Mouse (Mus musculus): Measurements from ENCODE around the gene Selenbp2. TPM values are rescaled to one million over a fixed set of nuclear protein-coding genes. Genes with fewer than 3 reads are reported as not detected.
"Not testable (repeated sequence)": the region's sequence is repeated elsewhere in the genome, so short reads cannot be mapped to it uniquely, and the experiment has no call there.

The Selenbp2 gene
- total and polyA plus RNA-seq, 3 experiments = 35.7 to 67.0 TPM; not detected in 1

DNA sequence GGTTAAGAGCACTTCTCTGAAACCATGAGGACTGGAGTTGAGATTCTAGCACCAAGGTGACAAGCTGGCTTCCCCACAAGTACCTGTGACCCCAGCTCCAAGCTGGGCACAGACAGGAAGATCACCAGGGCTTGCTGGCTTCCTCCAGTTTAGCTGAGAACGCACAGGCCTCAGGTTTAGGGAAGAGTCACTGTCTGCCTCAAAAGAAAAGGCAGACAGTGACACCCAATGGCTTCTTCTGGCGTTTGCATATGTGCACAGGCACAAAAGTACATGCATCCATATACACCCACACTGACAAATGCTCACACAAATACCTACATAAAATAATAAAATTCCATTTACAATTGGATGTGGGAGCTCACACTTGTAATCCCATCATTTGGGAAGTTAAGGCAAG is 30.3 kb downstream of the Selenbp2 start:
- H3K9me3 ChIP-seq (replicated peaks; ENCODE audit: insufficient read depth, low read length); H3K36me3 ChIP-seq (ENCODE audit: control insufficient read depth in 1 of 2, insufficient read depth in 2 of 2, low read length in 2 of 2); H3K4me1 ChIP-seq (ENCODE audit: control insufficient read depth in 1 of 2, insufficient read depth in 2 of 2, low read length in 2 of 2); H3K27me3 ChIP-seq (ENCODE audit: control insufficient read depth in 1 of 2, insufficient read depth in 2 of 2, low read length in 2 of 2); H3K27ac ChIP-seq (ENCODE audit: control insufficient read depth, low read depth, low read length); H3K4me3 ChIP-seq (ENCODE audit: control insufficient read depth in 1 of 2, insufficient read depth in 1 of 2, low read depth in 2 of 2, low read length in 2 of 2); H3K9ac ChIP-seq (ENCODE audit: control insufficient read depth, low read depth, low read length, poor library complexity, severe bottlenecking); H3K79me2 ChIP-seq (ENCODE audit: control insufficient read depth, insufficient read depth, low read length, poor library complexity): not testable (repeated sequence)
- TF ChIP-seq SMC3 (IDR thresholded peaks at IDR 0.05; ENCODE audit: low read depth, low read length) (peak; percentile 74), ZC3H11A (IDR thresholded peaks at IDR 0.05; ENCODE audit: low read depth, low read length) (peak; percentile 68), RAD21 (IDR thresholded peaks at IDR 0.05; ENCODE audit: low read depth, low read length) (peak; percentile 67), CTCF (IDR thresholded peaks at IDR 0.05 in 2 of 3, conservative IDR thresholded peaks at IDR 0.05 in 1 of 3; ENCODE audit: control insufficient read depth in 1 of 3, insufficient read depth in 1 of 3, low read depth in 2 of 3, low read length in 3 of 3, poor library complexity in 1 of 3, severe bottlenecking in 1 of 3) (peak; percentile 23 to 63 (median 30); a peak in 4 of 6 replicates)
- peak; percentile 46 for DNase-seq (ENCODE audit: low read depth, low spot score)

DNA sequence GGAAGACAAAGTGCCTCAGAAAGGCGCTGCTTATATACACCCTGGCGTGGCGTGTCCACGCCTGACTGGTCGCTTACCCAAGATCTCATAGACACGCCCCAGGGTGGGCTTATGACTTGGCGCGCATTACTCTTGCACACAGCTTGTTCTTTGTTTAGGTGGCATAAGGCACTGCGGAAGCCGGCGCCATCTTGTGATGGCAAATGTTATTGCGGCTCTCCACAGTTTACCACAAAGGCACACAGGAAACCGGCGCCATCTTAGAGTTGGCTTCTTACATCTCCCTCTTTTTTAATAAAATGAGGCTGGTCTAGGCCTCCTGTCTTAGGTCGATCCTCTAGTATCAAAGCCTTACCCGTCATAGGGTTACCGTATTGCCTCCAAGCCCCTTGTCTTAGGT is 52.3 kb downstream of the Selenbp2 start:
- TF ChIP-seq ELF1 (IDR thresholded peaks at IDR 0.05; ENCODE audit: low read depth, low read length) (no peak), RAD21 (IDR thresholded peaks at IDR 0.05; ENCODE audit: low read depth, low read length) (peak; percentile 18), CTCF (IDR thresholded peaks at IDR 0.05 in 2 of 3, conservative IDR thresholded peaks at IDR 0.05 in 1 of 3; ENCODE audit: control insufficient read depth in 1 of 3, insufficient read depth in 1 of 3, low read depth in 2 of 3, low read length in 3 of 3, poor library complexity in 1 of 3, severe bottlenecking in 1 of 3) (peak in 2 of 3 experiments; percentile 36 to 45; a peak in 3 of 6 replicates), JUND (IDR thresholded peaks at IDR 0.05; ENCODE audit: low read depth, low read length) (no peak), ZNF384 (IDR thresholded peaks at IDR 0.05; ENCODE audit: low read depth, low read length) (no peak), KAT2A (conservative IDR thresholded peaks at IDR 0.05; ENCODE audit: low read depth, low read length) (no peak), MYB (IDR thresholded peaks at IDR 0.05; ENCODE audit: low read depth, low read length) (no peak), CHD1 (IDR thresholded peaks at IDR 0.05; ENCODE audit: low read depth, low read length) (no peak), POLR2AphosphoS5 (IDR thresholded peaks at IDR 0.05; ENCODE audit: borderline replicate concordance, low read depth, low read length) (no peak), CHD2 (IDR thresholded peaks at IDR 0.05; ENCODE audit: low read length) (no peak), SMC3 (IDR thresholded peaks at IDR 0.05; ENCODE audit: low read depth, low read length) (peak; percentile 47), TCF12 (IDR thresholded peaks at IDR 0.05; ENCODE audit: low read depth, low read length) (no peak), USF2 (IDR thresholded peaks at IDR 0.05; ENCODE audit: borderline replicate concordance in 1 of 2, insufficient read depth in 1 of 2, low read depth in 1 of 2, low read length in 2 of 2) (no peak), ZMIZ1 (IDR thresholded peaks at IDR 0.05; ENCODE audit: low read depth, low read length) (no peak), NELFE (IDR thresholded peaks at IDR 0.05; ENCODE audit: low read depth, low read length) (no peak), POLR2AphosphoS2 (IDR thresholded peaks at IDR 0.05; ENCODE audit: low read length) (no peak)
- no peaks in the 10 kb centered on the region for H3K36me3 ChIP-seq (ENCODE audit: control insufficient read depth in 1 of 2, insufficient read depth in 2 of 2, low read length in 2 of 2)
- DNase-seq (ENCODE audit: low read depth, low spot score) = peak; percentile 43
- no peaks in the 10 kb centered on the region; the same call in 1 of the 2 replicates for H3K9me3 ChIP-seq (replicated peaks; ENCODE audit: insufficient read depth, low read length)
- H3K4me1 ChIP-seq (ENCODE audit: control insufficient read depth in 1 of 2, insufficient read depth in 2 of 2, low read length in 2 of 2) = no peaks in the 10 kb centered on the region
- H3K79me2 ChIP-seq (ENCODE audit: control insufficient read depth, insufficient read depth, low read length, poor library complexity) = no peaks in the 10 kb centered on the region
- H3K27ac ChIP-seq (ENCODE audit: control insufficient read depth, low read depth, low read length) = no peak overlapping the region
- no peaks in the 10 kb centered on the region; a peak in 2 of 4 replicates for H3K27me3 ChIP-seq (ENCODE audit: control insufficient read depth in 1 of 2, insufficient read depth in 2 of 2, low read length in 2 of 2)
- no peak overlapping the region for H3K4me3 ChIP-seq (ENCODE audit: control insufficient read depth in 1 of 2, insufficient read depth in 1 of 2, low read depth in 2 of 2, low read length in 2 of 2)
- no peak overlapping the region for H3K9ac ChIP-seq (ENCODE audit: control insufficient read depth, low read depth, low read length, poor library complexity, severe bottlenecking)

Other genes with a start within 250 kb of the Selenbp2 start
- 0.59 and 0.89 TPM in 2 replicates for gene Oaz3, start 249.6 kb upstream of the Selenbp2 start, total RNA-seq (2012; rRNA removed)
- under 1 TPM in 1 of 2 experiments, not detected in 1; 0.91 TPM for gene Oaz3, start 249.6 kb upstream of the Selenbp2 start, polyA plus RNA-seq (2012; ENCODE audit: insufficient read depth in 1 of 2, insufficient read length in 2 of 2, low read depth in 1 of 2, low replicate concordance in 2 of 2, missing spikeins in 1 of 2)
- 0.07 and 0.23 TPM in 2 replicates for gene Celf3, start 215.3 kb upstream of the Selenbp2 start, total RNA-seq (2012; rRNA removed)
- gene Celf3, start 215.3 kb upstream of the Selenbp2 start, polyA plus RNA-seq (2012; ENCODE audit: insufficient read depth in 1 of 2, insufficient read length in 2 of 2, low read depth in 1 of 2, low replicate concordance in 2 of 2, missing spikeins in 1 of 2) = under 1 TPM in 1 of 2 experiments, not detected in 1; 0.31 TPM
- not detected in 2 replicates for gene Riiad1, start 213.2 kb upstream of the Selenbp2 start, total RNA-seq (2012; rRNA removed)
- gene Riiad1, start 213.2 kb upstream of the Selenbp2 start, polyA plus RNA-seq (2012; ENCODE audit: insufficient read depth in 1 of 2, insufficient read length in 2 of 2, low read depth in 1 of 2, low replicate concordance in 2 of 2, missing spikeins in 1 of 2) = under 1 TPM in 1 of 2 experiments, not detected in 1; 0.64 TPM
- gene Snx27, start 110.8 kb upstream of the Selenbp2 start, total RNA-seq (2012; rRNA removed) = 36.9 and 38.5 TPM in 2 replicates
- gene Snx27, start 110.8 kb upstream of the Selenbp2 start, polyA plus RNA-seq (2012; ENCODE audit: insufficient read depth in 1 of 2, insufficient read length in 2 of 2, low read depth in 1 of 2, low replicate concordance in 2 of 2, missing spikeins in 1 of 2) = 100 to 1,000 TPM in 1 of 2 experiments, 10 to 100 TPM in 1; 45.4 to 123 TPM
- not detected in 2 replicates for gene Gm10972, start 50.4 kb upstream of the Selenbp2 start, total RNA-seq (2012; rRNA removed)
- gene Gm10972, start 50.4 kb upstream of the Selenbp2 start, polyA plus RNA-seq (2012; ENCODE audit: insufficient read depth in 1 of 2, insufficient read length in 2 of 2, low read depth in 1 of 2, low replicate concordance in 2 of 2, missing spikeins in 1 of 2) = not detected
- 4.8 and 6.6 TPM in 2 replicates for gene Tuft1, start 34.7 kb upstream of the Selenbp2 start, total RNA-seq (2012; rRNA removed)
- 10 to 100 TPM in 1 of 2 experiments, not detected in 1; 13.5 TPM for gene Tuft1, start 34.7 kb upstream of the Selenbp2 start, polyA plus RNA-seq (2012; ENCODE audit: insufficient read depth in 1 of 2, insufficient read length in 2 of 2, low read depth in 1 of 2, low replicate concordance in 2 of 2, missing spikeins in 1 of 2)
- gene Cgn, start 92.9 kb downstream of the Selenbp2 start, total RNA-seq (2012; rRNA removed) = 0.04 and 0.07 TPM in 2 replicates
- gene Cgn, start 92.9 kb downstream of the Selenbp2 start, polyA plus RNA-seq (2012; ENCODE audit: insufficient read depth in 1 of 2, insufficient read length in 2 of 2, low read depth in 1 of 2, low replicate concordance in 2 of 2, missing spikeins in 1 of 2) = under 1 TPM in 1 of 2 experiments, not detected in 1; 0.86 TPM
- 10.6 and 12.9 TPM in 2 replicates for gene Pogz, start 144.0 kb downstream of the Selenbp2 start, total RNA-seq (2012; rRNA removed)
- gene Pogz, start 144.0 kb downstream of the Selenbp2 start, polyA plus RNA-seq (2012; ENCODE audit: insufficient read depth in 1 of 2, insufficient read length in 2 of 2, low read depth in 1 of 2, low replicate concordance in 2 of 2, missing spikeins in 1 of 2) = 10 to 100 TPM in 1 of 2 experiments, not detected in 1; 31.6 TPM
- gene Psmb4, start 193.4 kb downstream of the Selenbp2 start, total RNA-seq (2012; rRNA removed) = 890 and 977 TPM in 2 replicates
- 100 to 1,000 TPM; 826 to 964 TPM for gene Psmb4, start 193.4 kb downstream of the Selenbp2 start, polyA plus RNA-seq (2012; ENCODE audit: insufficient read depth in 1 of 2, insufficient read length in 2 of 2, low read depth in 1 of 2, low replicate concordance in 2 of 2, missing spikeins in 1 of 2)
- 109 and 179 TPM in 2 replicates for gene Selenbp1, start 239.5 kb downstream of the Selenbp2 start, total RNA-seq (2012; rRNA removed)
- gene Selenbp1, start 239.5 kb downstream of the Selenbp2 start, polyA plus RNA-seq (2012; ENCODE audit: insufficient read depth in 1 of 2, insufficient read length in 2 of 2, low read depth in 1 of 2, low replicate concordance in 2 of 2, missing spikeins in 1 of 2) = 100 to 1,000 TPM in 1 of 2 experiments, not detected in 1; 365 TPM